Mouse (Mus musculus): ENCODE results near the gene Cd82. TPM values are rescaled to one million over a fixed set of nuclear protein-coding genes. Genes with fewer than 3 reads are reported as not detected.

Cd82 gene
- polyA plus RNA-seq, 1 experiment, result 370 TPM

- whole genome bisulfite sequencing, result 17% methylated on average over 3 of the region's 3 CpGs
- DNase-seq (ENCODE audit: low read depth, low spot score), result peak; percentile 76
Observed at GRCm38 (mm10) chr2:93470849-93471576, 8.1 kb upstream of the Cd82 start.

- peak; percentile 70 for DNase-seq (ENCODE audit: low read depth, low spot score)
- WGBS, result 3% methylated on average over 9 of the region's 9 CpGs
Observed at GRCm38 (mm10) chr2:93470127-93470526, 7.2 kb upstream of the Cd82 start.

DNA sequence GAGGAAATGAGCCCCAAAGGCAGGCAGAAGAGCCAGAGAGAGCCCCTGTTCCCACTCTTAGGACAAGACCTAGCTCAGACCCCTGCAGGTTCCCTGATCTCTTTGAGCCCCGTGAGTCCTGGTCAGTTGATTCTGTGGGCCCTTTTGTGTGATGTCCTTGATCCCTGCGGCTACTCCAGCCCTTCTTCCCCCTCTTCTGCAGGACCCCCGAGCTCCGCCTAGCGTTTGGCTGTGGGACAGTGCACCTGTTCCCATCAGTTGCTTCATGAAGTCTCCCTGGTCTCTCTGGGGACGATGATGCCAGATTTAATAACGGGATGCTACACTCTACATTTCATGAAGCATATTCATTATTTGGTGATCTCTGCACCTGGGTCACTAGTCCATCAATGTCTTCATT, 6.2 kb upstream of the Cd82 start:
- WGBS, result 40% methylated on average over 7 of the region's 7 CpGs
- no peak for DNase-seq (ENCODE audit: low read depth, low spot score)

GRCm38 (mm10) chr2:93466314-93466713, 3.4 kb upstream of the Cd82 start:
- 68% methylated on average over 3 of the region's 3 CpGs for WGBS
- no peak for DNase-seq (ENCODE audit: low read depth, low spot score)

DNA sequence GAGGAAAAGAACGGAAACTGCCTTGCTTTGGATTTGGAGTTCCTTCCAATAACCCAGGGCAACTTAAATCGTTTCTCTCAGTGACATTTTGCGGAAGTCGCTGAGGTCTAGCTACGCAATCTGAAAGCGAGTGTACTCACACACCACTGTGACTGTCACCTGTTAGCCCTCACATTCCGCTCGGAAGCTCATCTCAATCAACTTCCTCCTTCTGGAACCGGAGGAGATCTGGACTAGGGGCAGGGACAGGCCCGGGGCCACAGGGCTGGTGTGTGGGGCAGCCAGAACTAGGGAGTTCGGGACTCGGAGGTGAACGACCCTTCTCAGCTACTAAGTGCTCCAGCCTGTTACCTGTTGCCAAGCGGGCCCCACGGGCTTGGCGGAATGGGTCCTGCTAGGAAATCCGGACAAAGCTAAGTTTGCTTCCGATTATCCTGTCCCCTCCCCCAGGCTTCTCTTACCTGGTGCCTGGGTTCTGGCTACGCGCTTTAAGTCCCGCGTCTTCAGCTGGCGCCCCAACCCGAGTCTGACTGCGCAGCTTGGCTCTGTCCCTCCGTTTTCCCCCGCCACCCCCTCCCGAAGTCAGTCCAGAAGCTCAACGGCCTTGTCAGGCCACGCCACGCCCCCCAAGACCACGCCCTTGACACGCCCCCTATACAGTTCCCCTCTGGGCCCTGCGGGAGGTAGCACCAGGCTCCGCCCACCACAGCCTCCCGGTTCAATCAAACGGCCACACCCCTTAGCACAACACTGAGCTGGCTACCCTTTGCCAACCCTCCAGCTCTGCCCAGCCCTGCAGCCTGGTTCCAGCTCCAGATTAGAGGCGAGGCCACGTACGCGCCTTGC, 848 bp downstream of the Cd82 start:
- WGBS, result 1% methylated on average over 41 of the region's 41 CpGs
- DNase-seq (ENCODE audit: low read depth, low spot score), result peak; percentile 96

- no peak for DNase-seq (ENCODE audit: low read depth, low spot score)
- 73% methylated on average over 6 of the region's 6 CpGs for WGBS
Observed at GRCm38 (mm10) chr2:93460786-93461469, 2.0 kb downstream of the Cd82 start.

- 63% methylated on average over 7 of the region's 7 CpGs for WGBS
- no peak for DNase-seq (ENCODE audit: low read depth, low spot score)
Observed at GRCm38 (mm10) chr2:93459208-93459920, 3.6 kb downstream of the Cd82 start.

- no peak for DNase-seq (ENCODE audit: low read depth, low spot score)
- WGBS, result 37% methylated on average over 8 of the region's 8 CpGs
Observed at GRCm38 (mm10) chr2:93458332-93459207, 4.4 kb downstream of the Cd82 start.

DNA sequence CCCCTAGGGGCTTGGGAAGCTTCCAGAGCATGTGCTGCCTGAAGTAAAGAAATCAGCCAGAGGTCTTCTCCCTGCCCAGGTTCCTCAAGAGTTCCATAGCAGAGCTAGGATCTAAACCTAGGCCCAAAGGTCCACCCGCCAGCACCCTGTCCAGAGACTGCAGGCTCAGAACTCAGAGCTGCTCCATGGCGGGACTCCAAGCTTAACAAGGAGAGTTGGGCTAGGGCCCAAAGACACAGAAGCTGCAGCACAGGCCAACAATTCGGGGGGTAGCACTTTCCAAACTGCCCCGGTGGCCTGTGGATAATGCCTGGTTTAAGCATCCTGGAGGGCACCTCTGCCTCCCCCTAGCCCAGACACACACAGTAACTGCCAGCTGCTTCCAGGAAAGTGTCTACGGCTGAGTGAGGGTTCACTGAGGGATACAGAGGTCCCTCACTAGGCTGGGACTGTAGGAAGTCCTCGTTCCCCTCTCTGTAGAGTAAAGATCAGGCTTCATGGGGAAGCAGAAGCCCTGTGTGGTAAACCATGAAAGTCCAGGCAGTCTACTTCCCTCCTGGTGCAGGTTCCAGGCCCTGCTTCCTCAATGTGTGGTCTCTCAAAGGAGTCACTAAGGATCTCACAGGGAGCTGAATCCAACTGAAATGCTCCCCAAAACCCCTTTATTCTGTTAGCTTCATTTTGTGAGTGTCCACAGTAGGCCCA, 5.4 kb downstream of the Cd82 start:
- WGBS, result 58% methylated on average over 6 of the region's 6 CpGs
- DNase-seq (ENCODE audit: low read depth, low spot score), result no peak

- WGBS, result 29% methylated on average over 3 of the region's 3 CpGs
- no peak for DNase-seq (ENCODE audit: low read depth, low spot score)
Observed at GRCm38 (mm10) chr2:93456140-93456539, 6.8 kb downstream of the Cd82 start.

DNA sequence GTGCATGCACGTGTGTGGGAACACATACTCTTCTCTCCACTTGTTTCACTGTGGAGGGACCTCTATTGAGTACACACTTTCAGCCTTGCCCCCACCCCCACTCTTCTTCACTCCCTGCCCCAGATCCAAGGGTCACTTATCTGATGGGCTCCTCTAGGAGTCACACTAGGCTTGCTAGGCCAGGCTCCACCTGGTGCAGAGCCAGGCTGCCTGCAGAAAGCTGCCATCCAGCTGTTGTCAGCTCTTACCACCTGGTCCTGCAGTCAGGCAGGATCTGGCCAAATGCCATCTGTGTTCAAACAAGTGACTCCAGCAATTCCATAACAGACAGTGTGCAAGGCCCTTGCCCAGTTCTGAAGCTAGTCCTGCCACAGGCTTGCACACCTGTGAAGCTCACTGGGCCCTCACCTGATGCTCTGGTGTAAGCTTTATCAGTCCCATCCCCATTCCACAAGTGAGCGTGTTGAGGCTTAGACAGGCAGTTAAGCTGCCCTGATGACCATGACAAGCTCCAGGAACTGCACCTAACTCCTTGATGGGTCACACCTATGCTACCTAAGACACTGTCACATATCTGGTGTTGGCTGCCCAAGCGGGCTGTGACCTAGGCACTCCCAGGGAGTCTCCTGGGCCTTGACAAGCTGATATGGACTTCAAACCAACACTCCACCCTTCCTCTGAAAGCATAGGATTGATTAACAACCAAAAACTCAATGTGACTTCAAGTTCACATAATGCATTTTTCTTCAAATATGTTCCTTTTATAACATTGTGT, 7.9 kb downstream of the Cd82 start:
- no peak for DNase-seq (ENCODE audit: low read depth, low spot score)
- 37% methylated on average over 3 of the region's 3 CpGs for WGBS

- 43% methylated on average over 10 of the region's 10 CpGs for WGBS
- DNase-seq (ENCODE audit: low read depth, low spot score), result no peak
Observed at GRCm38 (mm10) chr2:93454334-93454733, 8.6 kb downstream of the Cd82 start.

- DNase-seq (ENCODE audit: low read depth, low spot score), result no peak
- WGBS, result 62% methylated on average over 4 of the region's 4 CpGs
Observed at GRCm38 (mm10) chr2:93453046-93453445, 9.9 kb downstream of the Cd82 start.

- 79% methylated on average over 4 of the region's 4 CpGs for WGBS
- no peak for DNase-seq (ENCODE audit: low read depth, low spot score)
Observed at GRCm38 (mm10) chr2:93452506-93452905, 10.4 kb downstream of the Cd82 start.

GRCm38 (mm10) chr2:93452057-93452456, 10.9 kb downstream of the Cd82 start:
- no peak for DNase-seq (ENCODE audit: low read depth, low spot score)
- WGBS, result 75% methylated on average over 6 of the region's 6 CpGs

DNA sequence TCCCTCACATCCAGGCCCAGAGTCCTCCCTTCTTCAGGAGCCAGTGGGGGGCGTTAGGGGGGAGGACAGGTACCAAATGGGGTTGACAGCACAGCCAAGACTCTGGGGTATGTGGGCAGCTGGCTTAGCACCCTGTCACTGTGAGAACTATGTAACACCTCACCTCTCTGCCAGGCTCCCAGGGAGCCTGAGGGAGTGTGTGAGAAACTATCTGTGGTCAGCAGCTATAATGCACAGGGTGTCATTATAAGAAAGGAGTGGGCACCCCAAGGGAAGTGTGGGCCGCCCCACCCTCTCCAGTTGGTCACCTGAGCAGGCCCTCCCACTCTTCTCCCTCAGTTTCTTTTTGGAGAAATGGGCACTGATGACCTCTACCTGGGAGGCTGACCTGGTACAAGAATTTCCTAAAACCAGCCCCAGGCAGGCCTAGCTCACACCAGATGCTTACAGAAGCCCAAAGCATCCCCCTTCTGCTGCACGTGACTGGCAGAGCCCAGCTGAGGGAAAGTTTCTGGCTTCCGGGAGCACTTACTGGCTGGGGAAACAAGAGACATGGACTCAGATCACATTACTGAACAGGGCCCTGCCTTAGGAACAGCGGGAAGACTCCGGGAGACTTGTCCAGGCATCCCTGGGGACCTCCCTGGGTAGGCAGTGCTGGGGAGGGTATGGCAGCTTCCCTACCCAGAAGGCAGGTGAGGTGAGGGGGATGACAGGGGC, 11.6 kb downstream of the Cd82 start:
- 81% methylated on average over 6 of the region's 6 CpGs for WGBS

DNA sequence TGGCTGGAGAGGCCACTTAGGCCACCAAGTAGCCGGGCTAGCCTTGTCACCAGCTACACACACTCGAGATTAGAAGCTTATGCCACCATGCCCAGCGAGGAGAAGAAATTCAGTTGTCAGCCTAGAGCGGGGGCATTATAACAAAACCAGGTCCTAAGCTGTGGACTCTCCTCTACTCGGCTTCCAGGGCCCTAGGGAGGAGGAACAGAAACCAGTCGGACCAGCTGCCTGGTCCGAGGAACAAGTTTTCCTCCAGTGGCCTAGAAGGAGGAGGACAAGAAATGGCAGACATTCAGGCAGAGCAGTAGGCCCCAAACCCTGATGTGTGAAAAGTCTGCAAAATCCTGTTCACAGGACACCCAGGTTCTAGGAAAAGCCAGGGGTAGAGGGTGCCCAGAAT, 12.2 kb downstream of the Cd82 start:
- no peak for DNase-seq (ENCODE audit: low read depth, low spot score)
- WGBS, result 63% methylated on average over 7 of the region's 7 CpGs

More for the DNA sequence above, 11.6 kb downstream of the Cd82 start:
- no peak for DNase-seq (ENCODE audit: low read depth, low spot score)

Measured in large intestine, adult 2 months (tissue).